8 mouse cellular contexts compared by ENCODE assay signal in the genomic region with DNA sequence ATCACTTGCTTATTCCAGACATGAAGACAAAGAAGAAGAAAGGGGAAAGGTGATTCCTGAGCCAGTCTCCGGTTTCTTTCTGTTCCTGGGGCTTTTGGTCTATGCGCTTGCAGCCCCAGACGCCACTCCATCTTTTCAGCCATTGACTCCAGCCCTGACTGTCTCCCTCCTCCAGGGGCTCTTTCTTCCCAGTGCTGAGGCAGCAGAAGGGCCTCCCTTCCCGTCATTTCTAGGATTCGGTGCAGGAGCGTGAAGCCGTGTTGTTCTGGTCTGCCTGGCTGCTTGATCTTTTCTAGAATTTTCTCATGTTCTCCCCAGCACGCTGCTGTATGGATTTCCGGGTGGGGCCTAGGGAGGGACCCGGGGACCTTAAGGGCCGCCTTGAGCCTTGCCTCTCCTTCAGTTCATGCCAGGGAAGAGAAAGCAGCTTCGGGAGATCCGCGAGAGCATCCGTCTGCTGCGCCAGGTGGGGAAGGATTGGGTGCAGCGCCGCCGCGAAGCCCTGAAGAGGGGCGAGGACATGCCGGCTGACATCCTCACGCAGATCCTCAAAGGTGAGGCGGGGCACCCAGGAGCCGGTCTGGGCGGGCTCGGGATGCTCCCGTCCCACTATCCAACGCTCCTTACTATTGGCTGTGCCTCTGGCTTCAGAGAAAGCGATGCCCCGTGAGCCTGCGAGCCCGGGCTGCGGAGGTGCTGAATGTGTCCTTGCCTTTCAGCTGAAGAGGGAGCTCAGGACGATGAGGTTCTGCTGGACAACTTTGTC. TPM values are rescaled to one million over a fixed set of nuclear protein-coding genes. Genes with fewer than 3 reads are reported as not detected.
DNase-seq lines count a peak whose midpoint lies in the region; ATAC-seq and TF ChIP-seq lines count a peak whose summit lies in the region.
"Had no signal": no experiment of that assay in that cellular context is flagged by ENCODE, and none has a peak within 500 bp of the region (broad histone marks: within the 10 kb centered on the region; RNA-seq: fewer than 3 reads in every experiment).

No protein-coding gene starts in this region.

- WGBS in liver, embryonic 11.5 days = 11% methylated on average over 35 of the region's 35 CpGs
- 9% methylated on average over 35 of the region's 35 CpGs for WGBS in forebrain, embryonic 11.5 days
- WGBS in intestine, postnatal 0 days = 9% methylated on average over 35 of the region's 35 CpGs
- WGBS in stomach, embryonic 15.5 days = 10% methylated on average over 35 of the region's 35 CpGs

- H3K9me3 ChIP-seq in liver, embryonic 11.5 days (ENCODE audit: control insufficient read depth, low read length) = peaks cover 3% of the 10 kb centered on the region; the same call in 1 of the 2 replicates
- H3K9me3 ChIP-seq in forebrain, embryonic 11.5 days (ENCODE audit: control insufficient read depth, low read length) = no peaks in the 10 kb centered on the region
- H3K9me3 ChIP-seq in intestine, postnatal 0 days (ENCODE audit: control insufficient read depth) = no peaks in the 10 kb centered on the region
- H3K9me3 ChIP-seq in stomach, embryonic 15.5 days = no peaks in the 10 kb centered on the region

- no peak for ATAC-seq in liver, embryonic 11.5 days (replicated peaks; ENCODE audit: low FRiP score)
- ATAC-seq in forebrain, embryonic 11.5 days (replicated peaks; ENCODE audit: low FRiP score) = no peak
- no peak for ATAC-seq in intestine, postnatal 0 days
- no peak for ATAC-seq in stomach, embryonic 15.5 days (ENCODE audit: insufficient read depth, low FRiP score, low read depth)

- H3K36me3 ChIP-seq in liver, embryonic 11.5 days (ENCODE audit: control insufficient read depth, insufficient read depth, low read length) = no peaks in the 10 kb centered on the region
- H3K36me3 ChIP-seq in forebrain, embryonic 11.5 days (ENCODE audit: control insufficient read depth, insufficient read depth, low read length) = no peaks in the 10 kb centered on the region
- no peaks in the 10 kb centered on the region for H3K36me3 ChIP-seq in intestine, postnatal 0 days (ENCODE audit: control insufficient read depth, insufficient read depth)
- no peaks in the 10 kb centered on the region for H3K36me3 ChIP-seq in stomach, embryonic 15.5 days

- no peak overlapping the region for H3K9ac ChIP-seq in liver, embryonic 11.5 days (ENCODE audit: low read depth, low read length)
- peak overlapping the region; percentile 5; the same call in 1 of the 2 replicates for H3K9ac ChIP-seq in forebrain, embryonic 11.5 days (ENCODE audit: low read length)
- H3K9ac ChIP-seq in intestine, postnatal 0 days (ENCODE audit: low read depth, low read length) = no peak overlapping the region
- H3K9ac ChIP-seq in stomach, embryonic 15.5 days = no peak overlapping the region

- no peaks in the 10 kb centered on the region for H3K4me1 ChIP-seq in liver, embryonic 11.5 days (replicated peaks; ENCODE audit: control insufficient read depth, insufficient read depth, low read length)
- peaks cover 5% of the 10 kb centered on the region; the same call in 1 of the 2 replicates for H3K4me1 ChIP-seq in forebrain, embryonic 11.5 days (replicated peaks; ENCODE audit: control insufficient read depth, insufficient read depth, low read length)
- H3K4me1 ChIP-seq in intestine, postnatal 0 days (replicated peaks; ENCODE audit: control insufficient read depth, insufficient read depth, low read length) = no peaks in the 10 kb centered on the region
- H3K4me1 ChIP-seq in stomach, embryonic 15.5 days = peaks cover 10% of the 10 kb centered on the region; the same call in 1 of the 2 replicates

- DNase-seq in liver, embryonic 11.5 days (ENCODE audit: low spot score) = no peak
- no peak for DNase-seq in liver
- DNase-seq in forebrain, embryonic 11.5 days (ENCODE audit: low spot score) = no peak
- no peak for DNase-seq in gastrocnemius, postnatal 4 days (ENCODE audit: low spot score in 2 of 2)
- no peak for DNase-seq in left cerebral cortex, postnatal 25 days (ENCODE audit: low spot score in 2 of 2)

- TF ChIP-seq CTCF in intestine, postnatal 0 days (IDR thresholded peaks at IDR 0.05; ENCODE audit: low read depth) = no peak

- intact Hi-C loops in left cerebral cortex, postnatal 25 days (cut with DNase I) = no loop called here

- H3K27ac ChIP-seq in liver, embryonic 11.5 days (ENCODE audit: low read depth, low read length) = no peak overlapping the region
- no peak overlapping the region for H3K27ac ChIP-seq in forebrain, embryonic 11.5 days (ENCODE audit: low read depth, low read length)
- H3K27ac ChIP-seq in intestine, postnatal 0 days (ENCODE audit: low read depth, low read length) = no peak overlapping the region
- no peak overlapping the region for H3K27ac ChIP-seq in stomach, embryonic 15.5 days

- H3K27me3 ChIP-seq in liver, embryonic 11.5 days (replicated peaks; ENCODE audit: control insufficient read depth, insufficient read depth, low read length) = peaks cover 46% of the 10 kb centered on the region
- peaks cover 13% of the 10 kb centered on the region; the same call in 1 of the 2 replicates for H3K27me3 ChIP-seq in forebrain, embryonic 11.5 days (ENCODE audit: control insufficient read depth, insufficient read depth, low read length)
- H3K27me3 ChIP-seq in intestine, postnatal 0 days (replicated peaks; ENCODE audit: control insufficient read depth, insufficient read depth, low read length) = peaks cover 23% of the 10 kb centered on the region; the same call in 1 of the 2 replicates
- peaks cover 36% of the 10 kb centered on the region for H3K27me3 ChIP-seq in stomach, embryonic 15.5 days (replicated peaks)

- peak overlapping the region; percentile 21 for H3K4me2 ChIP-seq in liver, embryonic 11.5 days
- peak overlapping the region; percentile 1; the same call in 1 of the 2 replicates for H3K4me2 ChIP-seq in forebrain, embryonic 11.5 days (ENCODE audit: low read depth, low read length, severe bottlenecking)
- peak overlapping the region; percentile 45 for H3K4me2 ChIP-seq in intestine, postnatal 0 days (replicated peaks; ENCODE audit: low read depth)
- H3K4me2 ChIP-seq in stomach, embryonic 15.5 days = peak overlapping the region; percentile 51

- H3K4me3 ChIP-seq in liver, embryonic 11.5 days (ENCODE audit: low read depth, low read length) = no peak overlapping the region
- H3K4me3 ChIP-seq in forebrain, embryonic 11.5 days (ENCODE audit: low read depth, low read length) = no peak overlapping the region
- H3K4me3 ChIP-seq in intestine, postnatal 0 days (ENCODE audit: low read depth, low read length) = 0 out of 2 replicates have a peak overlapping the region, but pooled peaks have one; percentile 3
- H3K4me3 ChIP-seq in stomach, embryonic 15.5 days (replicated peaks) = peak overlapping the region; percentile 15
- H3K4me3 ChIP-seq: myocyte had no signal

RNA-seq across cellular contexts. Expression of gene Eml1, which starts 18.2 kb away (rescaled TPM):
- 14.8 and 18.3 TPM in 2 replicates for polyA plus RNA-seq in liver, embryonic 11.5 days (2014; fragmentation: Nextera tagmentation; extraction: Ambion mirVana)
- polyA plus RNA-seq in forebrain, embryonic 11.5 days (2014; fragmentation: Nextera tagmentation; extraction: Ambion mirVana) = 90.3 and 92.5 TPM in 2 replicates
- polyA plus RNA-seq in intestine, postnatal 0 days (2015; fragmentation: Nextera tagmentation; extraction: Ambion mirVana) = 27.8 and 32.9 TPM in 2 replicates
- 67.6 and 72.2 TPM in 2 replicates for polyA plus RNA-seq in stomach, embryonic 15.5 days (2015; fragmentation: Nextera tagmentation; extraction: Ambion mirVana)
- total RNA-seq in gastrocnemius, postnatal 4 days (2021) = 100 to 1,000 TPM; 103 to 112 TPM
- 10 to 100 TPM; 66.0 to 69.3 TPM for total RNA-seq in left cerebral cortex, postnatal 25 days (2021)

RNA-seq across cellular contexts. Expression of gene Cyp46a1, which starts 18.4 kb away (rescaled TPM):
- polyA plus RNA-seq in liver, embryonic 11.5 days (2014; fragmentation: Nextera tagmentation; extraction: Ambion mirVana) = 1.0 and 2.2 TPM in 2 replicates
- polyA plus RNA-seq in forebrain, embryonic 11.5 days (2014; fragmentation: Nextera tagmentation; extraction: Ambion mirVana) = 16.3 and 18.4 TPM in 2 replicates
- 0.85 and 0.86 TPM in 2 replicates for polyA plus RNA-seq in intestine, postnatal 0 days (2015; fragmentation: Nextera tagmentation; extraction: Ambion mirVana)
- 7.4 and 8.4 TPM in 2 replicates for polyA plus RNA-seq in stomach, embryonic 15.5 days (2015; fragmentation: Nextera tagmentation; extraction: Ambion mirVana)
- 1 to 10 TPM; 1.9 to 2.4 TPM for total RNA-seq in gastrocnemius, postnatal 4 days (2021)
- 100 to 1,000 TPM; 295 to 302 TPM for total RNA-seq in left cerebral cortex, postnatal 25 days (2021)

RNA-seq across cellular contexts. Expression of gene Hhipl1, which starts 46.5 kb away (rescaled TPM):
- polyA plus RNA-seq in liver, embryonic 11.5 days (2014; fragmentation: Nextera tagmentation; extraction: Ambion mirVana) = 0.14 TPM in 1 of 2 replicates, not detected in the other
- polyA plus RNA-seq in forebrain, embryonic 11.5 days (2014; fragmentation: Nextera tagmentation; extraction: Ambion mirVana) = 2.5 and 3.0 TPM in 2 replicates
- 0.20 TPM in 2 replicates for polyA plus RNA-seq in intestine, postnatal 0 days (2015; fragmentation: Nextera tagmentation; extraction: Ambion mirVana)
- polyA plus RNA-seq in stomach, embryonic 15.5 days (2015; fragmentation: Nextera tagmentation; extraction: Ambion mirVana) = 0.87 and 0.88 TPM in 2 replicates
- 1 to 10 TPM in 1 of 2 experiments, under 1 TPM in 1; 0.74 to 1.0 TPM for total RNA-seq in gastrocnemius, postnatal 4 days (2021)
- 1 to 10 TPM; 6.9 to 7.1 TPM for total RNA-seq in left cerebral cortex, postnatal 25 days (2021)

Comparison
In these comparisons a context has a peak if more than half of its experiments do, and no peak if none do; other contexts are left out.
1. H3K4me2 ChIP-seq: peak in every context shown above with its lines; median percentile 51 in stomach, embryonic 15.5 days; 45 in intestine, postnatal 0 days; 21 in liver, embryonic 11.5 days; 1 in forebrain, embryonic 11.5 days.
2. H3K4me3 ChIP-seq: peak in intestine, postnatal 0 days (single experiment) and stomach, embryonic 15.5 days (single experiment); none in liver, embryonic 11.5 days (single experiment) and forebrain, embryonic 11.5 days (single experiment).